Mouse (Mus musculus) ES-Bruce4 (cell line): Measurements from ENCODE around the gene Spred1.

Source experiments
- CTCF ChIP-seq: IDR thresholded peaks from one replicate; pipeline ENCODE4 v1.8.1; 2011; ENCODE audit warnings: low read depth, low read length
- EP300 ChIP-seq: IDR thresholded peaks from 2 replicates; pipeline ENCODE4 v1.6.1; 2011; ENCODE audit warnings: low read depth, low read length; ENCODE audit not compliant: insufficient read depth

DNA sequence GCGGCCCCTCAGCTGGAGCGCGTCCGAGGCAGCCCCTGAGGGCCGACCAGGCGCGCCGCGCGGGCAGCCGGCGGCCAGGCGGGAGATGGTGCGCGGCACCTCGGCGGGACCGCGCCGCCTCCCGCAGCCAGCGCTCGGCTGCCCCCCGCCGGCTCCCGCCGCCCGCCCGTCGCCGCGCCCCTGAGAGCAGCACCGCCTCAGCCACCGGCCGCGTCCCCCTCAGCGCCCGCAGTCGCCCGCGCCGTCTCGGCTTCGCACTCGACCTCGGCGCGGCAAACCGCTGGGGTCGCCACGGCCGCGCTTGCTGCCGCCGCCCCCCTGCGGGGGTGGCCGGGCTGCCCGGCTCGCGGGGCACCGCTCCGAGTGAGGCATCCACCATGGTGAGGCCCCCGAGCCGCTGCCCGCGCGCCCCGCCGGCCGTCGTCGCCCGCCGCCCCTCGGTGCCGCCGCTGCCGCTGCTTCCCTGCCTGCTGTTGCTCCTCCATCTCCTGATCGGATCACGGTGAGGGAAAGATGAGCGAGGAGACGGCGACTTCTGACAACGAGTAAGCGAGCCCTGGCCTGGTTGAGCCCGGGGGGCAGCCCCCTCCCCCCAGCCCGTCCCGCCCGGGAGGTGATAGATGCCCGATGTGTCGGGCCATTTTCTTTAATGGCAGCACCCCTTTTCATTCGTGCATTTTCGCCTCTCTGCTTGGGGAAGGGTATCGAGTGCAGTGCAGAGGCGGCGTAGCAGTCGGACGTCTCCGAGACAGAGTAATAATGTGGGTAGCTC is at the start of gene Spred1:
- TF ChIP-seq CTCF (no peak), EP300 (no peak)
